Mouse (Mus musculus) heart, postnatal 0 days (tissue): Measurements from ENCODE around the gene Pnpla5.

Source experiments
- CTCF ChIP-seq: IDR thresholded peaks from 2 replicates; pipeline ENCODE4 v1.5.1; 2016; ENCODE audit warnings: antibody characterized with exemption, control low read depth, low read depth
- EP300 ChIP-seq: IDR thresholded peaks from 2 replicates; pipeline ENCODE4 v1.6.1; 2016; ENCODE audit warnings: antibody characterized with exemption, low read depth

GRCm38 (mm10) chr15:84065701-84066100 is 57.3 kb downstream of the Pnpla5 start:
- TF ChIP-seq CTCF (no peak), EP300 (no peak)
